Mouse (Mus musculus) heart, postnatal 0 days (tissue): ENCODE measurements around the gene Cnga3.

Source experiments
- CTCF ChIP-seq: IDR thresholded peaks from 2 replicates; pipeline ENCODE4 v1.5.1; 2016; ENCODE audit warnings: antibody characterized with exemption, control low read depth, low read depth
- EP300 ChIP-seq: IDR thresholded peaks from 2 replicates; pipeline ENCODE4 v1.6.1; 2016; ENCODE audit warnings: antibody characterized with exemption, low read depth

- no peak for TF ChIP-seq EP300
- no peak for TF ChIP-seq CTCF
These were observed 34.4 kb upstream of the Cnga3 start for GRCm38 (mm10) chr1:37179852-37180251.
